Mouse (Mus musculus) midbrain, embryonic 13.5 days (tissue): ENCODE measurements around the gene Spin1. TPM values are rescaled to one million over a fixed set of nuclear protein-coding genes. Genes with fewer than 3 reads are reported as not detected.
"Not testable (repeated sequence)": the region's sequence is repeated elsewhere in the genome, so short reads cannot be mapped to it uniquely, and the experiment has no call there.

Experiments
- ATAC-seq: fragments of 200-750 bp; cut with Nextera tagmentation; 2 replicates; pipeline ENCODE4 v1.8.0; 2017; ENCODE audit warnings: mild to moderate bottlenecking, moderate TSS enrichment, moderate library complexity
- H3K27ac ChIP-seq: fragments of 300-500 bp; sonication (generic); 2 replicates; pipeline ENCODE4 v1.5.1; 2015; ENCODE audit warnings: inconsistent platforms, mild to moderate bottlenecking, moderate library complexity
- H3K27me3 ChIP-seq: fragments of 300-500 bp; sonication (generic); 2 replicates; pipeline ENCODE4 v1.6.1; 2015; ENCODE audit warnings: mild to moderate bottlenecking, inconsistent platforms
- H3K36me3 ChIP-seq: fragments of 300-500 bp; sonication (generic); 2 replicates; pipeline ENCODE4 v1.6.1; 2015; ENCODE audit warnings: mild to moderate bottlenecking, inconsistent platforms
- H3K4me1 ChIP-seq: fragments of 300-500 bp; sonication (generic); replicated peaks from 2 replicates; pipeline ENCODE4 v1.6.1; 2015; ENCODE audit warnings: inconsistent platforms
- H3K4me2 ChIP-seq: fragments of 300-500 bp; sonication (generic); replicated peaks from 2 replicates; pipeline ENCODE4 v1.6.1; 2015; ENCODE audit warnings: moderate library complexity, mild to moderate bottlenecking, inconsistent platforms
- H3K4me3 ChIP-seq: fragments of 300-500 bp; sonication (generic); replicated peaks from 2 replicates; pipeline ENCODE4 v1.5.1; 2015; ENCODE audit warnings: mild to moderate bottlenecking, inconsistent platforms
- H3K9ac ChIP-seq: fragments of 300-500 bp; sonication (generic); replicated peaks from 2 replicates; pipeline ENCODE4 v1.6.1; 2015; ENCODE audit warnings: mild to moderate bottlenecking, inconsistent platforms
- H3K9me3 ChIP-seq: fragments of 300-500 bp; sonication (generic); 2 replicates; pipeline ENCODE4 v1.6.1; 2016; ENCODE audit warnings: mild to moderate bottlenecking, inconsistent platforms
- WGBS: fragments of 180-500 bp; shearing (Covaris S2); methylation state at CpG from one replicate; pipeline ENCODE4 v1.1.7; 2015; 5-methylcytosine and 5-hydroxymethylcytosine counted together
- polyA plus RNA-seq: library from polyadenylated mRNA; unstranded; fragments of >200 nt; fragmentation: Nextera tagmentation; extraction: Ambion mirVana; gene quantifications from 2 replicates; pipeline ENCODE4 v1.2.1, GENCODE M21; 2015

The Spin1 gene
- polyA plus RNA-seq, 1 experiment from 2014 or later = 136 TPM

DNA sequence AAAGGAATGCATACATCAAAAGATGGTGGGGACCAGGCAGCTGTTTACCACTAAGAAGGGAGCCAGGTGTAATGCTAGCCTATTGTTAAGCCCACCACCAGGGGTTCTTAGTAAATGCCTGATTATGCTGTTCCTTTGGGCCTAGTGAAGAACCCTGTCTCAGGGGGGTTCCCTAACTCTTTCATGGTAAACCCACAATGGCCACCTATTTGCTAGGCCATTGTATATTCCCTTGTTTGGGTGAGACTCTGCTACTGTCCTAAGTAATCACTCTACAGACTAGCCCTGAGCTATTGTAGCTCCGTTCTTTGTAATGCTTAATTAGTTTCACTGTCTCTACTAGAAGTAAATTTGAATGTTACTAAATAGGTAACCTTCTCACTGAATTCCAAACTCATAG lies 22.1 kb upstream of the Spin1 start:
- 79% methylated on average over 1 of the region's 1 CpGs for WGBS
- not testable (repeated sequence) for H3K4me3 ChIP-seq, H3K9ac ChIP-seq, H3K4me1 ChIP-seq, H3K4me2 ChIP-seq, H3K9me3 ChIP-seq, ATAC-seq, H3K36me3 ChIP-seq, H3K27me3 ChIP-seq, H3K27ac ChIP-seq

DNA sequence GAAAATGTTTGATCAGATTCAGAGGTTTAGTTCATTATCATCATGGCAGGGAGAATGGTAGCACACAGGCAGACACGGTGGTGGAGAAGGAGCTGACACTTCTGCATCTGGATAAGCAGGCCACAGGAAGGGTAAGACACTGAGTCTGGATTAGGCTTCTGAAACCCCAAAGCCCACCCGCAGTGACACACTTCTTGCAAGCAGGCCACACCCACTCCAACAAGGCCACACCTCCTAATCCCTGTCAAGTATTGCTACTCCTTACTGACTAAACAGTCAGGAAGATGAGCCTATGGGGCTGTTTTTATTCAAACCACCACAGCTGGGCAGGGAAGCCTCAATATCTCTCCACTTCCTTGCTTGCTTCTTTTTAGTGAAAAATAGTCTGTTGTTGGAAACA lies 19.9 kb upstream of the Spin1 start:
- 61% methylated on average over 2 of the region's 2 CpGs for WGBS
- ATAC-seq = no peak
- no peaks in the 10 kb centered on the region; the same call in 1 of the 2 replicates for H3K9me3 ChIP-seq
- H3K9ac ChIP-seq = no peak overlapping the region
- no peak overlapping the region for H3K27ac ChIP-seq
- H3K4me3 ChIP-seq = no peak overlapping the region
- no peaks in the 10 kb centered on the region for H3K4me1 ChIP-seq
- no peaks in the 10 kb centered on the region for H3K27me3 ChIP-seq
- H3K4me2 ChIP-seq = no peak overlapping the region
- no peaks in the 10 kb centered on the region for H3K36me3 ChIP-seq

DNA sequence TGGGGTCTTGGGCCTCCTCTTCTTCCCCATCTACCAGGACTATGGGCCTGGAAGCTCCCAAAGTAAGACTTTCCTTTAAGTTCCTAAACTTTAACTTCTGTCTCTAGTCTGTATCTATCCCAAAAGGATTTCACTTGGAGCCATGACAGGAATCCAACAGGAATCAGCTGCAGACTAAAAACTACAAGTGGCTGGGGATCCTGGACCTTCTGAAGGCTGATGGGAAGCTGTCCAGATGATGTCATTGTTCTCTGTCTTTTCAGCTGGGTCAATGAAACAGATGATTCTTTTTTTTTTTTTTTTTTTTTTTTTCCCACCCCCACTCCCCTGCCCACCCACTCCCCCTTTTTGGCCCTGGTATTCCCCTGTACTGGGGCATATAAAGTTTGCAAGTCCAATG lies 16.4 kb upstream of the Spin1 start:
- no peak for ATAC-seq
- H3K4me3 ChIP-seq = no peak overlapping the region
- no peaks in the 10 kb centered on the region for H3K4me1 ChIP-seq
- no peaks in the 10 kb centered on the region for H3K36me3 ChIP-seq
- no peak overlapping the region for H3K9ac ChIP-seq
- H3K4me2 ChIP-seq = no peak overlapping the region
- no peaks in the 10 kb centered on the region; the same call in 1 of the 2 replicates for H3K9me3 ChIP-seq
- H3K27ac ChIP-seq = no peak overlapping the region
- H3K27me3 ChIP-seq = no peaks in the 10 kb centered on the region

DNA sequence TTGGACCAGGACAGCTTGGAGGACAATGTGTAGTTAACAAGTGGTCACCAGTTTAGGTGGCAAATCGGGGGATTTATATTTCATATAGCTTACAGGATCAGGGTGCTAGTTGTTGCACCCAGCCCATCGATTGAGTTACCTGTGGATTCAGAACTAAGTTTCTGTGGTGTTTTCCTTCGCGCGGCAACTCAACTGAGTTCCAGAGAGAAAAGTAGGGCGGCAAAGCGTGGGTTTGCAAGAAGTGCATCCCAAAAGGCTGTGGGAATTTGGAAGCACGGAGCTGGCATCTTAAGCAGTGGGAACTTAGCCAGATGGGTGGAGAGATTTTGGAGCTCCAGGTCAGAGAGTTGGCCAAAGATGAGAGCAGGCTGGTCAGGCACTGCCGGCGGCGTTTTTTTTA lies 14.7 kb upstream of the Spin1 start:
- H3K9ac ChIP-seq = no peak overlapping the region
- H3K36me3 ChIP-seq = no peaks in the 10 kb centered on the region
- no peak overlapping the region for H3K27ac ChIP-seq
- 95% methylated on average over 11 of the region's 11 CpGs for WGBS
- H3K4me1 ChIP-seq = no peaks in the 10 kb centered on the region
- H3K4me2 ChIP-seq = no peak overlapping the region
- no peak overlapping the region for H3K4me3 ChIP-seq
- no peaks in the 10 kb centered on the region for H3K27me3 ChIP-seq
- ATAC-seq = no peak
- no peaks in the 10 kb centered on the region; the same call in 1 of the 2 replicates for H3K9me3 ChIP-seq

DNA sequence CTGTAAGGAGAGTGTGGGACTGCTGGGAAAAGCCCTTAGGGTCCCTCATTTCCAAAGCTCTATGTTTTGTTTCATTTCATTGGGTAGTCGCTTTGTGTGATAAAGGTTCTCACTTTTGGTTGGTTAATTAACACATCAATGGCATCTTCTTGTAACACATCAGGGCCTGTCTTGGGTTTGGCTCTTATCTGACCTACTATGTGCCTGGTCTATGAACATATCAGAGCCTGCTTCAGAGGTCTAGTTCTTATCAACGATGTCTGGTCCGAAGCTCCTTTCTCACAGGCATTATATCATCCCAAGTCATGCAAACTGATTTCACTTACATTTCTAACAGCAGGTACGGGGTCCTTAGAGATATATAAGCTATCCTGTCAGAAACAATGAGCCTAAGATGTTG lies 13.4 kb upstream of the Spin1 start:
- 87% methylated on average over 4 of the region's 4 CpGs for WGBS
- H3K4me3 ChIP-seq = no peak overlapping the region
- no peak overlapping the region for H3K4me2 ChIP-seq
- H3K9me3 ChIP-seq = no peaks in the 10 kb centered on the region; the same call in 1 of the 2 replicates
- no peaks in the 10 kb centered on the region for H3K36me3 ChIP-seq
- ATAC-seq = no peak
- H3K27me3 ChIP-seq = no peaks in the 10 kb centered on the region
- no peak overlapping the region for H3K27ac ChIP-seq
- H3K4me1 ChIP-seq = no peaks in the 10 kb centered on the region
- no peak overlapping the region for H3K9ac ChIP-seq

DNA sequence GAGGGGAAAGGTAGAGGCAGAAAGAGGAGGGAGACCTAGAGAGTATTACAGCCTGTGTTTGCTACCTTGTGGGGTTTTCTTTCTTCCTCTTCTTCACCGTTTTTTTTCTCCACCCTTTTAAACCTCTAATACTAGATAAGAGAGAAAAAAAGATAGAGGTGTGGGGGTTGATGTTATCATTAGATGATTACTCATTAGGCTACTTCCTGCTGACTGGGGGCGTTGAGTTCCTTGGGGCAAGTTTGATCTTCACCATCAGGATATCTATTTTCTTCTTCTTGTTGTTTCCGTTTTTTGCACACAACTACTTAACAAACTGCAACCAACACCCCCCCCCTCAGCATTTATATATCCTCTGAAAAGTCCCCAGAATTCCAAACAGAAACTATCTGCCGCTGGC lies 12.5 kb upstream of the Spin1 start:
- H3K9ac ChIP-seq = no peak overlapping the region
- H3K27me3 ChIP-seq = no peaks in the 10 kb centered on the region
- H3K4me1 ChIP-seq = no peaks in the 10 kb centered on the region
- no peaks in the 10 kb centered on the region for H3K36me3 ChIP-seq
- no peaks in the 10 kb centered on the region; the same call in 1 of the 2 replicates for H3K9me3 ChIP-seq
- no peak overlapping the region for H3K27ac ChIP-seq
- no peak overlapping the region for H3K4me2 ChIP-seq
- no peak overlapping the region for H3K4me3 ChIP-seq
- ATAC-seq = no peak
- 91% methylated on average over 4 of the region's 4 CpGs for WGBS

DNA sequence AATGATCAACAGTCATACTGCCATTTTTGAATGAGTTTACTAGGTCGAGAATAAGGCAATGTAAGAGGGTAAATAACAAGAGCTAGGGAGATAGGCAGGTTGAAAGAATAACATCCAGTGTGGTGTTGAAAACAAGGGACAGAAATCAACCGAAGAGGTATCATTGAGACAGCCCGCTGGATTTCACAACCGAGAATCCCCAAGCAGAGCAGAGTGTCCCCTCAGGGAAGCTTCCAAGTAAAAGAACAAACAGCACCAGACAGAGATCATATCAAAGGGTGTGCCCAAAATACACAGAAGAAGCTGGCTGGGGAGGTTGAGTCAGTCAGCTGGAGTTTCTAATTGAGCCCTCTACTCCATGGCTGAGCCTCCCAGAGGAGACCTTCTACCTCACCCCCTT lies 11.6 kb upstream of the Spin1 start:
- no peaks in the 10 kb centered on the region for H3K27me3 ChIP-seq
- 82% methylated on average over 4 of the region's 4 CpGs for WGBS
- H3K4me2 ChIP-seq = no peak overlapping the region
- no peak for ATAC-seq
- H3K9ac ChIP-seq = no peak overlapping the region
- H3K36me3 ChIP-seq = no peaks in the 10 kb centered on the region
- H3K4me3 ChIP-seq = no peak overlapping the region
- no peak overlapping the region for H3K27ac ChIP-seq
- no peaks in the 10 kb centered on the region; the same call in 1 of the 2 replicates for H3K9me3 ChIP-seq
- H3K4me1 ChIP-seq = no peaks in the 10 kb centered on the region

DNA sequence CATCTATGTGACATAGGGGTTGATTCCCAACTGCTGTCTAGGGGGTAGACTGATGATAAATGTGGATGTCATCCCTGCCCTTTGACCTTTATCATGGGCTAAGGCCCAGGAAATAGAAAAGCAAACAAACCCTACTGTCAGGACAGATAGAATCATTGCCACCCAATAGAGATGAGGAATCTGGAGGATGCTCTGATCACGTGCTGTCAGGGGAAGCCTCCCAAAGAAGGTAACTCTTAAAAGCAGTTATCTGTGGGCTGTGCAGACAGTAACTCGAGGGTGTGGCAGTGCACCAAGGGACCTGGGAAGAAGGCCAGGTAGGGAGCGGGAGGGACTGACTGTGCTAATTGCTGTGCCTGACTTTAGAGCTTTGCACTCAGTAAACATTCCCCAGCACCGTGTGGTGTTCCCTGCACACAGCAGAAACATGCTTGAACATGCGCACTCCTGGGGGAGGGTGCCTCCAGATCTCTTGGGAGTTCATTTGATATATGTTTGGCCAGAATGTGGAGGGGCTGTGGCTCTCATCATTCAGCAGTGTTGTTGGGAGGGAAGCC lies 10.5 kb upstream of the Spin1 start:
- H3K27me3 ChIP-seq = no peaks in the 10 kb centered on the region
- H3K4me2 ChIP-seq = no peak overlapping the region
- WGBS = 86% methylated on average over 5 of the region's 5 CpGs
- no peaks in the 10 kb centered on the region for H3K36me3 ChIP-seq
- H3K4me1 ChIP-seq = no peaks in the 10 kb centered on the region
- ATAC-seq = no peak
- H3K4me3 ChIP-seq = no peak overlapping the region
- no peak overlapping the region for H3K9ac ChIP-seq
- H3K9me3 ChIP-seq = no peaks in the 10 kb centered on the region; the same call in 1 of the 2 replicates
- no peak overlapping the region for H3K27ac ChIP-seq

DNA sequence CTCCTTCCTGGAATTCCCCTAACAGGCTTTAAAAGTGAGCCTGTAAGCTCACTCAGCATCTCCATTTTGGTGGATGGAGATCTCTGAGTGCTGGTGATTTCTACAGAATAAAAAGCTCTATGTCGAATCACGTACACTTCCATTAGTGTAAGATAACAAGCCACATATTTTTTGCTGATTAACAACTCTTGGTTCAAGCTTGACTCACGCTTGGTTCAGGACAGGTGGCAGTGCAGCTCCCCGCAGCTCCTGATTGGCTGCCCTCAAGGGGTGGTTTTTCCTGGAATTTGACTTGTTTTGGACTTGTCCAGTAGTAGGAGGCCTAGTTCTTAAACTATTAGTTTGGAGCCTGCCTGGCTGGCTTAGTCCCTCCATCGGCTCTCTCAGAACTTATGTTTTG lies 7.2 kb upstream of the Spin1 start:
- no peak for ATAC-seq

DNA sequence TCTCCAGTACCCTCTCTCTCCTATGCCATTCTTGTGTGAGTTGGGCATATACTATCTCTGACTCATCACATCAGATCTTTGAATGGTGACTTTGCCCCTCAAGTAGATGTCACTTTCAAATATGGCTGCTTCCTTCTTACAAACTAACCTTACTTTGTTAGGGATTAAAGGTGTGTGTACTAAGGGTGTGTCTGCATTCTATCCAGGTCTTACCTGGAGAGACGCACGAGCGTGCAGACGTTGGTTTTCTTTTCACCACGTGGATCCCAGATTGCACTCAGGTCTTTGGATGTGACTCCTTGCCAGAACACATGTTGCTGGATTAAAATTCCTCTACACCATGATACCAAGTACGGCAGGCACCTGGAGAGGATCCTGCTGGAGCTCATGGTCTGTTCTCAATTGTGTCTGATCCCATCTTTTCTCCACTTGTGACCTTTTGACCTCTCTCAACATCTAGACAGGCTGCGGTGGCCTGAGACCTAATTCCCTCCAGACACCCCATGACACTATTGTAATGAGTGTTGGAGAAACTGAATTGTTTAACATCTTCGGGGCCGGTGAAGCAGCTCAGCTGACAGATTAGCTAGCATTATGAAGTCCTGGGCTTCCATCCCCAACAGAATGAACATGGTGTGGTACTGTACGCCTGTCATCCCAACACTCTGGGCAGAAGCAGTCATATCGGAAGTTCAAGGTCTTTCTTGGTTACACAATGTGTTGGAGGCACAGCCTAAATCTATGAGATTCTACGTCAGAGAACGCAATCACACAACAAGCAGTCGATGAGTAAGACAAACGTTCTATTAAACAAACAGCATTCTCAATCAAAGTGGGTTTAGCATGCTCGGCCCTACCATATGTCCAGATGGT lies 6.1 kb upstream of the Spin1 start:
- Histone ChIP-seq H3K9ac (no peak overlapping the region), H3K27me3 (no peaks in the 10 kb centered on the region), H3K27ac (no peak overlapping the region), H3K9me3 (no peaks in the 10 kb centered on the region), H3K4me2 (no peak overlapping the region), H3K4me1 (peaks cover 11% of the 10 kb centered on the region), H3K4me3 (no peak overlapping the region), H3K36me3 (no peaks in the 10 kb centered on the region)
- WGBS = 75% methylated on average over 16 of the region's 16 CpGs
- no peak for ATAC-seq

More for the DNA sequence above, 7.2 kb upstream of the Spin1 start:
- Histone ChIP-seq H3K9me3 (no peaks in the 10 kb centered on the region), H3K4me1 (no peaks in the 10 kb centered on the region; the same call in 1 of the 2 replicates), H3K4me2 (no peak overlapping the region), H3K9ac (no peak overlapping the region), H3K27me3 (no peaks in the 10 kb centered on the region), H3K4me3 (no peak overlapping the region), H3K27ac (no peak overlapping the region), H3K36me3 (no peaks in the 10 kb centered on the region)
- WGBS = 95% methylated on average over 5 of the region's 5 CpGs

DNA sequence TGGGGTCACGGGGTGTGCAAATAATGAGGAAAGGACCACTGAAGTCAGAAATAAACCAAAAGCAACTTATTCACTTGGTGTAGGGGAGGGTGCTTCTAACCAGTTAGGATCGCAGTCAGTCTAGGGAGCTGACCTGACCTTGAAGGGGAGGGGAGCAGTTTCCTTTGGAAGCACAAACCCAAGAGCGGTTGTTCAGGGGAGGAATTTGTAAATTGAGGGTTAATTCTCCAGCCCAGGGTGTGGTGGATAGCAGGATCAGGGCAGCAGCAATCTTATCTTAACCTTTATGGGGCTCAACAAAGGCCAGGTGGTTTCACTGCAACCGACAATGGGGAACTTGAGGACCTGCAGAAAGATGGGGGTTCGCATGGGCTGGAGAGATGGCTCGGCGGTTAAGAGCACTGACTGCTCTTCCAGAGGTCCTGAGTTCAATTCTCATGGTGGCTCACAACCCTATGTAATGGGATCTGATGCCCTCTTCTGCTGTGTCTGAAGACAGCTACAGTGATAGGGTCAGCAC lies 5.4 kb upstream of the Spin1 start:
- no peak overlapping the region for H3K27ac ChIP-seq
- no peak overlapping the region for H3K4me2 ChIP-seq
- H3K9ac ChIP-seq = no peak overlapping the region
- ATAC-seq = no peak
- WGBS = 93% methylated on average over 7 of the region's 7 CpGs
- no peaks in the 10 kb centered on the region for H3K27me3 ChIP-seq
- H3K4me1 ChIP-seq = peaks cover 14% of the 10 kb centered on the region
- no peaks in the 10 kb centered on the region for H3K36me3 ChIP-seq
- no peak overlapping the region for H3K4me3 ChIP-seq
- H3K9me3 ChIP-seq = no peaks in the 10 kb centered on the region

DNA sequence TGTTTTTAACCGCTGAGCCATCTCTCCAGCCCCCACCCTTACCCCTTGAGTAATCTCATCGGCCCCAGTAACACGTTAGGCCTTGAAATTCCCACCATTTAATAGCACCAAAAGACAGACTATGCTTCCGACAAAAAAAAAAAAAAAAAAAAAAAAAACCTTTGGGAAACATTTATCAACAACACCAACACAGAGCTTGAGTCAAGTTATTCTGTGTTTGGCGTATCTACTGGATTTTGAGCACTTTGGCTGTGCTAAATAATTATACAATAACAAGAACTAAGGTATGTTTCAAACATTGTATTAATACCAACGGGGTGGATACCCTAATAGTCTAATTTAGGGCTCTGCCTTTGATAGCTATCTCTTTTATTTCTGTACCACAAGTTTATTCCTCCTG lies 4.0 kb upstream of the Spin1 start:
- no peaks in the 10 kb centered on the region for H3K9me3 ChIP-seq
- 93% methylated on average over 6 of the region's 6 CpGs for WGBS
- no peaks in the 10 kb centered on the region for H3K27me3 ChIP-seq
- no peak overlapping the region for H3K27ac ChIP-seq
- no peak overlapping the region for H3K9ac ChIP-seq
- H3K36me3 ChIP-seq = no peaks in the 10 kb centered on the region
- H3K4me1 ChIP-seq = peaks cover 14% of the 10 kb centered on the region
- ATAC-seq = no peak
- H3K4me2 ChIP-seq = no peak overlapping the region
- no peak overlapping the region for H3K4me3 ChIP-seq
